Mouse (Mus musculus) midbrain, postnatal 0 days (tissue): ENCODE measurements around the gene Mr1. TPM values are rescaled to one million over a fixed set of nuclear protein-coding genes. Genes with fewer than 3 reads are reported as not detected.

ENCODE experiments used
- ATAC-seq: fragments of 200-750 bp; cut with Nextera tagmentation; 2 replicates; pipeline ENCODE4 v1.8.0; 2017; ENCODE audit warnings: moderate number of reproducible peaks, mild to moderate bottlenecking, moderate TSS enrichment, moderate library complexity; ENCODE audit not compliant: low FRiP score
- DNase-seq: peaks from one replicate; pipeline ENCODE4 v3.0.0-alpha.2; 2015; ENCODE audit warnings: low spot score
- H3K27ac ChIP-seq: fragments of 300-500 bp; sonication (generic); 2 replicates; pipeline ENCODE4 v1.5.1; 2014; ENCODE audit warnings: low read depth, mild to moderate bottlenecking, low read length, mixed read lengths
- H3K27me3 ChIP-seq: fragments of 300-500 bp; sonication (generic); 2 replicates; pipeline ENCODE4 v1.6.1; 2014; ENCODE audit warnings: low read length, control low read depth, mixed read lengths; ENCODE audit not compliant: insufficient read depth
- H3K36me3 ChIP-seq: fragments of 300-500 bp; sonication (generic); 2 replicates; pipeline ENCODE4 v1.6.1; 2014; ENCODE audit warnings: low read length, control low read depth, mixed read lengths; ENCODE audit not compliant: insufficient read depth
- H3K4me1 ChIP-seq: fragments of 300-500 bp; sonication (generic); 2 replicates; pipeline ENCODE4 v1.6.1; 2014; ENCODE audit warnings: mild to moderate bottlenecking, control low read depth, antibody characterized with exemption, low read length, mixed read lengths; ENCODE audit not compliant: insufficient read depth
- H3K4me2 ChIP-seq: fragments of 300-500 bp; sonication (generic); 2 replicates; pipeline ENCODE4 v1.6.1; 2014; ENCODE audit warnings: low read depth, mild to moderate bottlenecking, low read length, mixed read lengths; ENCODE audit not compliant: poor library complexity, severe bottlenecking
- H3K4me3 ChIP-seq: fragments of 300-500 bp; sonication (generic); 2 replicates; pipeline ENCODE4 v1.5.1; 2014; ENCODE audit warnings: low read depth, mild to moderate bottlenecking, low read length, moderate library complexity
- H3K9ac ChIP-seq: fragments of 300-500 bp; sonication (generic); replicated peaks from 2 replicates; pipeline ENCODE4 v1.6.1; 2014; ENCODE audit warnings: mild to moderate bottlenecking, low read length, moderate library complexity, mixed read lengths; ENCODE audit not compliant: poor library complexity, severe bottlenecking
- H3K9me3 ChIP-seq: fragments of 300-500 bp; sonication (generic); 2 replicates; pipeline ENCODE4 v1.6.1; 2016; ENCODE audit warnings: low read length, control low read depth
- CTCF ChIP-seq: IDR thresholded peaks from 2 replicates; pipeline ENCODE4 v1.5.1; 2016; ENCODE audit warnings: antibody characterized with exemption, mild to moderate bottlenecking
- WGBS: fragments of 180-500 bp; shearing (Covaris S2); extraction: QIAGEN DNeasy Blood & Tissue Kit; methylation state at CpG from one replicate; pipeline ENCODE4 v1.1.7; 2014; 5-methylcytosine and 5-hydroxymethylcytosine counted together
- polyA plus RNA-seq: library from polyadenylated mRNA; unstranded; fragments of >200 nt; fragmentation: Nextera tagmentation; extraction: Ambion mirVana; gene quantifications from 2 replicates; pipeline ENCODE4 v1.2.1, GENCODE M21; 2015
- total RNA-seq: library from RNA; depleted of rRNA; stranded (reverse); fragments of >200 nt; gene quantifications from 2 replicates; pipeline ENCODE4 v1.2.3, GENCODE M21; 2014

The Mr1 gene
- total and polyA plus RNA-seq, 2 experiments from 2014 or later: 1.8 to 2.9 TPM

DNA sequence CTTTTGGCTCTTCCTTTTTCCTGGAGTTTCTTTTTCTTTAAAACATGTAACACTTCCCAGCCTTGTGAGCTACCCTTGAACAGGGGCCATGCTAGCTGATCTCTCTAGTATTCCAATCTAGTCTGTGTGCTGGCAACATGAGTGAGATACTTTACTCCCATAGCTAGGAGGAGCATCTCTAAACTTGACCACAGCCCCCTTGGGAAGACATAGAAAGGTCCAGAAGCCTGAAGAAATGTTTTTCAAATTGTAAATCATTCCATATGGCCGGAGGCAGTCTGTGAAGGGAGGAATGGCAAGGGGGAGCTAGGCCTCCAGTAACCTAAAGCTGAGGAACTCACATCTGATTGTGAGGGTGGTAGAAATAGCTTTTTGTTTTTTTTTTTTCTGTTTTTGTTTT lies 55.9 kb downstream of the Mr1 start:
- H3K27ac ChIP-seq: no peak overlapping the region
- H3K4me1 ChIP-seq: peaks cover 28% of the 10 kb centered on the region
- H3K9ac ChIP-seq: no peak overlapping the region
- H3K27me3 ChIP-seq: no peaks in the 10 kb centered on the region
- H3K4me2 ChIP-seq: no peak overlapping the region
- ATAC-seq: no peak
- H3K9me3 ChIP-seq: no peaks in the 10 kb centered on the region
- no peak for TF ChIP-seq CTCF
- H3K36me3 ChIP-seq: no peaks in the 10 kb centered on the region
- no peak overlapping the region for H3K4me3 ChIP-seq
- DNase-seq: no peak
- WGBS: 93% methylated on average over 1 of the region's 1 CpGs

DNA sequence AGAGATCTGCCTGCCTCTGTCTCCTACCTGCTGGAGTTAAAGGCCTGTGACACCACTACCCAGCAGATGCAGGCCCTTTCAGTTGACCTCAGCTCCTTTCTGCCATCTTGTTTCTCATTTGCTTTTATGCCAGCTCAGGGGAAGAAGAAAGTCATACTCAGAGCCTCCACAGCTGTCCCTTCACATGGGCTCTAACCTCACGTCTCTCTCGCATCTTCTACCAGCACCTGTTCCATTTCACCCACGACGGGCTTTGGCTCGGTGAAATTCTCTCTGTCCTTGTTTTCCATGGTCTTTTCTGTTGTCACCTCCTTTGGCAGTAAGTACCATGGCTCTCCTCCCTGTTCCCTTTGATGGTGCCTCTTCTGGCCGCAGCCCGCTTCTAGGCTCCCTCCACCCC lies 56.3 kb downstream of the Mr1 start:
- no peak overlapping the region for H3K27ac ChIP-seq
- TF ChIP-seq CTCF: no peak
- ATAC-seq (no peak), DNase-seq (no peak)
- peaks cover 24% of the 10 kb centered on the region for H3K4me1 ChIP-seq
- no peak overlapping the region for H3K9ac ChIP-seq
- no peaks in the 10 kb centered on the region for H3K36me3 ChIP-seq
- H3K4me3 ChIP-seq: no peak overlapping the region
- WGBS: 93% methylated on average over 7 of the region's 7 CpGs
- H3K27me3 ChIP-seq: no peaks in the 10 kb centered on the region
- no peak overlapping the region for H3K4me2 ChIP-seq
- no peaks in the 10 kb centered on the region for H3K9me3 ChIP-seq

DNA sequence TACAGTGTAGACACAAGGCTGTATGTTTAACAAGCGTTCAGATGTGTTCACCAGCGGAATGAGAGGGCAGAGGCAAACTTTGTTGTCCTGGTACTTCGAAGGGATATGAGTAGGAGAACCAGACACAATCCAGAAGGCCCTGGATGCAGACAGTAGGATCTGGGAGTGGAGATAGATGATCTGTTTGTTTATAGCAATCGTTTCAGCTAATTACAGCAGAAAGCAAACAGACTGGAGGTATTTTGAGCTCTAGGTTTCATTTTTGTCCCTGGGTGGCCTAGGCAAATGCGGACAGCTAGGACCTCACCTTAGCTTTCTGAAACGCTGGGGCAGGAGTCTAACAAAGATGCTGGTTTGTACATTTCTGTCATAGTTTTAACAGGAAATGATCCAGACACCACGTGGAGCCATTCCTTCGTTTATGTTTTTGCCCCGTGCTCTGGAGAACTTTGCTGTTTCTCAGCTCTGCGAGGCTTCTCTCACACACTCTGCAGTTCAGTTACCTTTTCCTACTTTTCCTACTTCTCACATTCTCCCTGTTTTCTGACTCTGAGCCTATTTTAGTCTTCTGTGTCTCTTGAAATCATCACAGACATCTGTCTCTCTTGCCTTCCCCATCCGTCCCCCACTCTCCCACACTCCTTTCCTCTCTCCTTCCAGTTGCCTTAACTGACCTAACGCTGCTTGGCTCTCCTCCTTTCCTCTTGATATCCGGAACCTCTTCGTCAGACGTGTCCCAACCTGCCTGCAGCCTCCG lies 57.6 kb downstream of the Mr1 start:
- DNase-seq: no peak
- Histone ChIP-seq H3K9me3 (no peaks in the 10 kb centered on the region), H3K27me3 (no peaks in the 10 kb centered on the region), H3K9ac (no peak overlapping the region), H3K36me3 (no peaks in the 10 kb centered on the region), H3K4me3 (no peak overlapping the region), H3K27ac (no peak overlapping the region), H3K4me1 (peaks cover 29% of the 10 kb centered on the region), H3K4me2 (no peak overlapping the region)
- ATAC-seq: no peak
- WGBS: 69% methylated on average over 16 of the region's 16 CpGs
- no peak for TF ChIP-seq CTCF

DNA sequence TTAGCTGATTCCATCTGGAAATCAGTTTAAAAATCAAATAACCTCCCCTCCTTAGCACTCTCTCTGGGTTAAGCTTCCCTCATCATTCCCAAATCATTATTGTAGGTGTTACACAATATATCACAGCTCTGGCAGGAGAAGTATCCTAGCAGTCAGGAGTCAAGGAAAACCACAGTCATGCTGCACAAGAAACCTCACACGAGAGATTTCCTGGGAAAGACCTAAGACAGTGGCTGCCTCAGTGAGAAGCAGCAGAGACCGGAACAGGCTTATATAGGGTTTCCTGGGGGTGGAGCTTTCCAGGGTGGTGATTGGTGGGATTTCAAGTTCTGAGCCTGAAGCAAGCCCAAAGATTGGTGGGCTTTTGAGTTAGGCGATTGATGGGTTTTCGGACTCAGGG lies 58.6 kb downstream of the Mr1 start:
- Histone ChIP-seq H3K9ac (no peak overlapping the region), H3K4me2 (no peak overlapping the region), H3K4me3 (no peak overlapping the region), H3K4me1 (peaks cover 21% of the 10 kb centered on the region), H3K27me3 (no peaks in the 10 kb centered on the region), H3K36me3 (no peaks in the 10 kb centered on the region), H3K9me3 (no peaks in the 10 kb centered on the region), H3K27ac (no peak overlapping the region)
- no peak for ATAC-seq
- TF ChIP-seq CTCF: no peak
- no peak for DNase-seq
- WGBS: 96% methylated on average over 4 of the region's 4 CpGs

DNA sequence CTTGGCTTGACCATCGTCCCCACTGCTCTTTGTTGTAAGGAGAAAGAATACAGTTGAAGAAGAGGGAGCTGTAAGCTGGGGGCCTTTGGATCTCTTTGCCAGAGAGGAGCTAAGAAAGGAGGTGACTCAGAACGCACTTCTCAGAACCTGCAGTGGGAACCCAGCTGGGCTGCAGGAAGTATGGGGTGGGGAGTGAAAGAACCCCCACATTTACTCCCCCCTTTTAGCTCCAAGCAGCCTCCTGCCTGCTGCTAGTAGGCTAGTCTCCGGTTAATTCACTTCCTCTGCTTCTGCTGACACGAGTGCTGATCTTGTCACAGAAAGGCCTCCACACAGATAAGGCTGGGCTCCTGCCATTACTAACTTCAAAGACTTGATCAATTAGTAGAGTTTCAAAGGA lies 59.7 kb downstream of the Mr1 start:
- Histone ChIP-seq H3K4me3 (no peak overlapping the region), H3K9me3 (no peaks in the 10 kb centered on the region), H3K27me3 (no peaks in the 10 kb centered on the region), H3K9ac (no peak overlapping the region), H3K4me2 (no peak overlapping the region), H3K27ac (peak overlapping the region; percentile 44), H3K36me3 (no peaks in the 10 kb centered on the region), H3K4me1 (peaks cover 20% of the 10 kb centered on the region)
- 14% methylated on average over 4 of the region's 4 CpGs for WGBS
- ATAC-seq (no peak), DNase-seq (no peak)
- no peak for TF ChIP-seq CTCF

DNA sequence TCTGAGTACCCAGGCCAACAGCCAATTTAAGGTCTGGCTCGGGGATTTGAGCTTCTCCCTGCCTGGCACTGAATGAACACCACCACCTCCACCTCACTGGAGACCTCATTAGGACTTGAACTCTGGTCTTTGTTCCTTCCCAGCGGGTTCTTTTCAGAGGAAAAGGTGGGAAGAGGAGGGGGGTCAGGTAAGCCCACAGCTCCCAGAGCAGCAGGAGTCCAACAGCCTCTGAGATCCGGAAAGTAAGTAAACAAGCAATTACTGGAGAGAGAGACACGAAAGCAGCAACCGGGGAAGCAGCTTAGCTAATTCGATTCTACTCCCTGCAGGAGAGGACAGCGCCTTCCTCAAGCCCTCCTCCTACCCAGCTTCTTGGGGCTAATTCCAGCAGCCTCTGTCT lies 60.2 kb downstream of the Mr1 start:
- Histone ChIP-seq H3K27me3 (no peaks in the 10 kb centered on the region), H3K4me2 (no peak overlapping the region), H3K9me3 (no peaks in the 10 kb centered on the region), H3K4me3 (no peak overlapping the region), H3K4me1 (peaks cover 15% of the 10 kb centered on the region), H3K36me3 (no peaks in the 10 kb centered on the region), H3K9ac (no peak overlapping the region), H3K27ac (peak overlapping the region; percentile 44)
- no peak for ATAC-seq
- TF ChIP-seq CTCF: no peak
- WGBS: 15% methylated on average over 7 of the region's 7 CpGs
- no peak for DNase-seq
